Mouse (Mus musculus) urinary bladder, adult 18-20 months (tissue): ENCODE data around the gene Kcnmb4.

ENCODE experiments used
- DNase-seq, 2 experiments: peaks; one replicate each; pipeline ENCODE4 v3.0.0; 2022; ENCODE audit warnings: low spot score in 2 of 2, mixed read lengths in 2 of 2

Gene Kcnmb4

DNA sequence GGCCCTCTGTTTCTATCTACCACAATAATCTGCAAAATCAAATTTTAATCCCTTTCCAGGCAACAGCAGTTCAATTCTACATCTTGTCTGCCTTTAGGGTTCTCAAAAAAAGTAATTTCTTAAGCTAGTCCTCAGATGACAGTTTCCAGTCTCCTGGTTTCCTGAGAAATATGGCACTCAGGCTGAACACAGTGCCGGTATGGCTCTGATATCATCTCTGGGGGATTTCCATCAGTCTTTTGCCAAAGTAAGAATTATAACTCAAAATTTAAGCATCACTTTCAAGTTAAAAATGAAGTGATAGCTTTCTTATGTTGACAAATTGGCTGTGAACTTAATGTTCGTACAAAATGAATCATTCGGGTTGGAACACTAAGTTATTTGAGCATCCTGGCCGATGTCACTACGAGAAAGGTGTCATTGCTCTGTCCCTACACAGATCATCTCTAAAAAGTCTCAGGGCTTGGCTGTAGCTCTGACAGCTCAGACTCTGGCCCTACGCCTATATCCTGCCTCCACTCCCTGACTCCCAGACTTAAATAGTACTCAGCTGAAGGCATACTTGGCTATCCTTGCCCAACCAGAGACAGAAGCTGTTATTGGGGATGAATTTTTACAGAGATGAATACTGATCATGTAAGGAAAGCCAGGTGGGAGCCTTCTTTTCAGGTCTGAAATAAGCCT, 70.8 kb downstream of the Kcnmb4 start:
- DNase-seq, result no peak

DNA sequence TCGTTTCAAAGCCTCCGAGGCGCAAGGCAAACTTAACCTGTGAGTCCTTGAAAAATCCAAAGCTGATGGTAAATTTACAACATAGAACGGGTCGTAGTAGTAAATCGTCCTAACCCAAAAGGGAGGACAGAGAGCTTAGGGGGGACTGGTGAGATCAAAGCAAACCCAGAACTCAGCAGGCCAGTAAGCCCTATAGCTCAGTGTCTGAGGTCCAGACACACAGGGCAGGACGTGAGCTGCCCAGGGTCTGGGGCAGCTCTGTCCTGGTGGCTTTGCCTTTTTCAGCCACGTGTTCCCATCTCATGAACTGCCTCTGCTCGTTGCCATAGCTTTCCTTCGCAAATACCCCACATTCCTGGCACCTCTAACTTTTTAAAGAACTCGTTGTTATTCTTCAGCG, 75.7 kb downstream of the Kcnmb4 start:
- no peak for DNase-seq

DNA sequence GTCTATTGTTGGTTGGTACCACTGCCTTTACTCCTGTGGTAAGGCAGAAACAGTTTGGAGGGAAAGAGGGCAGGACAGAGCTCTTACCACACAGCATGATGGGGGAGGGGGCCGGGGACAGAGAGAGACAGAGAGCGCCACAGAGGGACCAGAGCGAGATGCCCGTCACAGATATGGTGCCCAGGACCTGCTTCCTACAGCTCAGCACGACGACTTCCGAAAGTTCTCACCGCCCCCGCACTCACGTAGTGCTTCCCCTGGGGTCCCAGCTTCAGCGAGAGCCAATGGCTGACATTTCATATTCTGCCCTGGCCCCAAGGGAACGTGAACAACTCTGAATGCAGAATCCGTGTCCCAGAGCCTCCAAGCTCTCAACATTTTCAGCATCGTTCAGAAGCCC, 76.1 kb downstream of the Kcnmb4 start:
- DNase-seq, result no peak

DNA sequence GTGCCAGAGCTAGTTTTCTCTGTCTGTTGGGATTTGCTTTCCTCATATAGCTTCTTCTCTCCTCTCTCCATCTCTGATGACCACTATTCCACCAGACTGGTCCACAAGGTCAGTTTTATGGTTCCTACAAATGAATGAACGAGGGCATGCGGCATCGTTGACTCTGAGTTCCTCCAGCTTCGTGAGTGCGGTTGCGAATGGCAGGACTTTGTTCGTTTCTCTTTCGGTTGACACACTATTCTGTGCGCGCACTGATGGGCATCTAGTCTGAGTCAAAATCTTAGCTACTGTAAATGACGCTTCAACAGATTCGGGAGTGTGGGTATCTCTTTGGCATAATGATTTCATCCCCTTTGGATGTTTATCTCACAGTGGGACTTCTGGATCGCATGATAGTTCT, 76.7 kb downstream of the Kcnmb4 start:
- DNase-seq, result no peak

DNA sequence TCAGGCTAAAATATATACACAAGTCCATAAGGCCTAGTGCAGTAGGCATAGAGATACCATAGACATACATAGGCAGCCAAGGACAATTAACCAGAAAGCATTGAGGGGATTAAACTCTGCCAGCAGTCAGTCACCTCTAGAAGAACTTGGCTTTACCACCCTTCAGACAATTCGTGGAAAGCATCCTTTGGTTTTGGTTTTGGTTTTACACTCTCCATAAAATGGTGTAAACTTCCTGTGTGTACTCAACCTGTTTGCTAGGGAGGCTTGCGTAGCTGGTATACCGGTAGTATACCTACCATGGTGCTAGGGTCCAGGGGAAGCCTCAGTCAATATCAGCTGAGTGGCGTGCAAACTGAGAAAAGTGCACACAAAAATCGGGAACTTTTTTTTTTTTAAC, 77.4 kb downstream of the Kcnmb4 start:
- no peak for DNase-seq

DNA sequence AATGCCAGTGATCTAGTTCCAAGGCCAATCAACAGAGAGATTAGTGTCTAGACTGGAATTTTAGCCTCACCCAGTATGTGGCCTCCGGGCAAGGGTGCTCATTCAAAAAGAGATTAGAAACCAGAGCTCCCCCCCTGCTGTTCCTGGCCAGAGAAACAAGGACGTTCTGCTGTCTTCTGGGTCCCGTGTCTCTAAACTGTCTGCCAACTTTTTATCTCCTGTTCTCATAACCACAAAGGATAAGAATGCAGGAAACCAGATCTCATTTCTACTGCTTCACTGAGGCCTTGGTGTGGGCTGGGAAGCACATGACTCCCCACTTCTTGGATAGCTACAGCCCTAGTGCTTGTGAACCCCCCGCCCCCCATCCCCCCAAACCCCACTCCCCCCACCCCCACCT, 79.1 kb downstream of the Kcnmb4 start:
- DNase-seq, result no peak

DNA sequence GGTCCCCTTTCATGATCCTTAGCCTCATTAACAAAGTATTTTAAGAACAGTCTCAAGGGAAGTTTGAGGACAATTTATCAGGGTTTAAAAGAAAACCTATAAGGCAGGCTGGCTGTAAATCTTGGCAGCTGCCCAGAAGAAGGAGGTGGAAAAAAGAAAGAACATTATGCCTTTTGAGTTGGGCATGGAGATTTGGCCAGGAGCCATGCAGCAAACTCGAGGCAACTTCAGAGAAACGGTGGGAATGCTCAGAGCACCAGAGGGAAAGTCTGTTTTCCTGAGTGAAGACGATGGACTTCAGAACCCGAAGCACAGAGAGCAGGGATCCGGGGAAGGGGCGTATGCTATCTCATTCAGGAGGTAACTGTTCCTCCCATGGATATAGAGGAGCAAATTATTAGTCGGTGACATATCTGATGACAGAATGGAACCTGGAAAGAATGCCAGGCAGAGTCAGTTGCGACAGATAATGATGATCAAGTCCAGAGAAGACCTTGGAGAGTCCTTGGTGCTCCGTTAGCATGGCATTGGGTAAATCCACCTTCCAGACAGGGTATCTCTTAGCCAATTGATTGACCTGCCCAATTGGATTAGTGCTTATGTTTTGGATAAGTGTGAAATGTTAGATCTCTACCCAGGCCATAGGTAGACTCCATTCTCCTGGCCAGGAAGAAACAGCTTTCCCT, 79.7 kb downstream of the Kcnmb4 start:
- DNase-seq, result no peak

DNA sequence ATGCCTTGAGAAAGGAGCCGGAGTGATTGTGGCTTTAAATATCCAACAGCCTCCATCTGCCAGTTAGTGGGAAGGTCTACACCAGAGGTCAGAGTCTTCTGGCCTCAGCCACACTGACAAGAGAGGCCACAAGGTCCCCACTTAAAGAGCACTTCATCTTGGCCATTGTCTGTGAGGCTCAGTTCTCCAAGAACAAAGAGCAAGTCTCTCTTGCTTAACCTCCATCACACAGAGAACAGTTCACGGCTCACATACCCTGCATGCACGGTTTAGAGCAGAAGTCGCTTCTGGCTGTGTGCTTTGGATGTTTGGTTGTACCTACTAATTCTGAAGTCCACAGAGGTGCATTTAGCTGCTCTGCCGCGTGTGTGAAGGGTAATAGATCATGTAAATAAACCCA, 84.8 kb downstream of the Kcnmb4 start:
- DNase-seq, result no peak

DNA sequence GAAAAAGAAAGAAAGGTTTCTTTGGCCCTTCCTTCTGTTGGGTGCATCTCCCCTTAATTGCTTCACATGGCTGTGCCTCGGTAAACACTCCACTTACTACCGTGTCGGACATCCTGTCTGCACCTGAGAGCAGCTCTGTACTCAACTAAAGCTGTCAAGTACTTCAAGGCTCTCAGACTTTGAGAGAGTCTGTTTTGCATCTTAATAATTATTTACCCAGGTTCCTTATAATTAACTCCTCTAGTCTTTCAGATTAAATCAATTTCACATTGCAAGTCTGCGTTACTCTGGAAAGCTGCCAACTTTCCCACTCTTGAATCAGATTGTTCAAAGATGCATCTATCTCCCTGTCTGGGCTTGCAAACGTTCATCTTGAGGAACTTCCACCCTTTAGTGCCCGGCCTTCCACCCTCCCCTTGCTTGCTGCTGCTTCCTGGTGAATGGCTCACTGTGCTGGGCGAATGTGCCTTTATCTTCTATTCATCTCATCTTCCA, 87.2 kb downstream of the Kcnmb4 start:
- DNase-seq, result no peak

DNA sequence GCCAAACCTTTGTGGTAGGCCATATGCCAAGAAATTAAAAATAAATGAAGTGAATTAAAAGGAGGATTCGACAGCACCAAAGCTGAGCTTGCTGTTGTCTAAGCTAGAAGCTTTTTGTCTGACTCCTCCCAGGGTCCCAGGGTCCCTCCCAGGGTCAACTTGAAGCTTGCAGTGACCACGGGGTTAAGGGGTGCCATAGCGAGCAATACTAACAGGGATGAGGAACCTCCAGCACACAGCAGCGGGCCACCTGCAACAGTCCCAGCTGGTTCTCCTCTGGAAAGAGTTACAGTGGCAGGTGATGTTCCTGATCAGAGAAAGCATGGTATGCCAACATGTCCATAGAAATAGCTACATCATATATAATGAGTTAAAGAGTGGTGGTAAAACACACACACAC, 89.3 kb downstream of the Kcnmb4 start:
- DNase-seq, result no peak

DNA sequence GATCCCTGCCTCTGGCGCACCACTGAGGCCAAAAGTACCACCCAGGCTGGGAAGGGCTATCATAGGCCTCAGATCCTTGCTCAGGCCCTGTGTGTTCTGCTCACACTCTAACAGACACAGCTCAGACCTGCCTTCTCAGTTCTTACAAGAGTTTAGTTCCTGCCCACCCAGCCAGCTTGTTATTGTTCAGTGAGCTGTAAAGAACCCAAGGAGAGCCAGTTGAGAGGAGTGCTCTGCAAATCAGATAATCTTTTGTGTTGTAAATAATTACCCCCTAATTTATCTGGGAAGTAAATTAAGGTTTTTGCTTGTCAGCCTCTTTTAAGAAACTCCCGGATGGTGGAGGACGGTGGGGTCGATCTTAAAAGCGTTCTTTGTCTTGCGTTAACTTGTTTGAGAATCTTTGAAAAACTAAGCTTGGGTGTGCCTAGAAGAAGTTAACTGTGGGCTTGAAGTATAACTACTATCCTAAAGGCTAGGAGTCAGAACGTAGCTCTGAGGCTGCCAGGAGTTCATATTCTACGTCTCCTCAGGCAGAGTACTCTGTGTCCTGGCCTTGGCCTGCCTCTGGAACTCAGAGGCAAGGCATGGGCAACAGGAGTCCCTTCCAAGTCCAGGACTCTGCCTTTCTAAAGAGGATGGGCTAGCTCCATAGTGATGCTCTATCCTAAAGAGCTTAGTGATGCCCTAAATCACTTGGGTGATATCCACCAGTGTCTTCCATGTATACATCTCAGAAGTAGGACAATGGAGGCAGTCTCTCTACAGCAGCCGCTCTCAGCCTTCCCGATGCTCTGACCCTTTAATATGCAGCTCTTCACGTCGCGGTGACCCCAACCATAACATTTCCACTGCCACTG, 90.6 kb downstream of the Kcnmb4 start:
- DNase-seq, result no peak

DNA sequence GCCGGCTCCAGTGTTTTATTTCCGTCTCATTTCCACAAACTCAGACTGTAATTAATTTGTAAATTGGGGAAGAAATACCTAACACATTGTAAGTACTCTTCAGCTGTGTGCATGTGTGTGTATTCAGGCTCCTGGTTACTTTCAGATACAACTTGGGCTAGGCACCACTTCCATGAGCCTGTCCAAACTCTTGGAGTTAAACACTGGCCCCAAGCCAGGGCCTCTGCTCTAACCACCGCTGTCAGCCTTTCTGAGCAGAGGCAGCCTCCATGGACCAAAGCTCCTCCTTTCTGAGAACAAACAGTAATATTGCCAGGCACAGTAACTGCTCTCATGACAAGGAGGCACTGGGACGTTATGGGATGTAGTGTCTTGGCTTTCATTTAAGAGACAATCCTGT, 96.8 kb downstream of the Kcnmb4 start:
- no peak for DNase-seq

DNA sequence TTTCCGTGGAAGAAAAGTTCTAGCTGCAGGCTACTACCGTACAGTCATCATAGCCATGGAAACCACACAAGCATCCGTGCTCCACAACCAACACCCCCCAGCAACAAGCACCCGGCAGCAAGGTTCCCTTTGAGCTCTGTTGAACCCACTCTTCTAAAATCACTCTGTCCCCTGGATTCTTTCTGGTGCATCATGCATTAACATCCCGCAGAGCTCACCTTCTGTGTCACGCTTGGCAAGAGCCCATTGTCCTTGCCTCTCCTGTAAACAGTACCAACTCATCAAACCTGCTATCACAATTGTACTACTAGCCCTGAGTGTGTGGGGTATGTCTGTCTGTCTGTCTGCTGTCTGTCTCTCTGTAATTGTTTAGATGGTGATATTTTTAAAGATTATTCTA, 99.6 kb downstream of the Kcnmb4 start:
- no peak for DNase-seq

DNA sequence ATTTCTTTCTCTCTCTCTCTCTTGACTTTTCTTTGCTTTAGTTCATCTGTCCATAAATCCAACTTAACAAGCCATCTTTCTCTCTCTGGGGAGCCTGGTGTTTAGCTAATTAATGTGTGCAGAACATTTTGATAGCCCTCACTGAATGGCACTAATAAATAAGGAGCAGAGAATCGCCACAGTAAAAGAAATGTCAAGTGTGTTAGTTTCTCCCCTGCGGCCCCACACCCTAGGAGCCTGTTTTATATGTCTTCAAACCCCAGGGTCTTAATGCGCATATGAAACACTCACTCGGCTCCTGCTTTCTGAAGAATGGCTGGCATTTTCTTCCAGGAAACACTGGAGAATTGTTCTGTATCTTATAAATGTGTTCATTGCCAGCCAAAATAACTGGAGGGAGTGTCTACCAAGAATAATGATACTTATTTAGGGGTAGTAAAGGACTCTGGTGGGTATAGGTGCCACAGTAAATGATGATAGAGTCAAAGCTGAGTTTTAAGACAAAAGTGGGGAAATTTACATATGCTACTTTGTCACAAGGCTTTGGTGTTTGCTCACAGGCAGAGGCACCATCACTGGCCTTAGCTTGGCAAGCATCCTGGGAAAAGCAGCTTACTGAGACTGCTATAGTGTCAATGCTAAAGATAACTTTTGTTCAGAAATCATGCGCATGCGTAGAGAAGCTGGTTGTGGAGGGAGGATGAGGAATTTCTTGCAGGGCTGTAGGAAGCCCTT, 102.5 kb downstream of the Kcnmb4 start:
- no peak for DNase-seq
